Mouse (Mus musculus) forebrain, embryonic 14.5 days (tissue): ENCODE measurements at regions not wholly inside any gene's neighbourhood (a gene's known extent, or its start where the extent isn't known, plus 50 kb on each side); places are given as distances from the start of the nearest gene placed in this dataset.

Source experiments
- ATAC-seq: fragments of 200-750 bp; cut with Nextera tagmentation; 2 replicates; pipeline ENCODE4 v1.8.0; 2017; ENCODE audit warnings: mild to moderate bottlenecking, moderate library complexity
- DNase-seq: peaks from one replicate; pipeline ENCODE4 v3.0.0-alpha.2; 2015; ENCODE audit warnings: low spot score
- H3K27ac ChIP-seq: fragments of 300-500 bp; sonication (generic); 2 replicates; pipeline ENCODE4 v1.5.1; 2014; ENCODE audit warnings: low read depth, mild to moderate bottlenecking, control low read depth, low read length, moderate library complexity
- H3K27me3 ChIP-seq: fragments of 300-500 bp; sonication (generic); replicated peaks from 2 replicates; pipeline ENCODE4 v1.6.1; 2014; ENCODE audit warnings: low read length, control low read depth, mixed read lengths; ENCODE audit not compliant: control insufficient read depth, insufficient read depth
- H3K36me3 ChIP-seq: fragments of 300-500 bp; sonication (generic); 2 replicates; pipeline ENCODE4 v1.6.1; 2014; ENCODE audit warnings: low read length, control low read depth; ENCODE audit not compliant: control insufficient read depth, insufficient read depth
- H3K4me1 ChIP-seq: fragments of 300-500 bp; sonication (generic); 2 replicates; pipeline ENCODE4 v1.6.1; 2014; ENCODE audit warnings: antibody characterized with exemption, low read length, control low read depth; ENCODE audit not compliant: control insufficient read depth, insufficient read depth
- H3K4me2 ChIP-seq: fragments of 300-500 bp; sonication (generic); 2 replicates; pipeline ENCODE4 v1.6.1; 2014; ENCODE audit warnings: mild to moderate bottlenecking, control low read depth, low read length
- H3K4me3 ChIP-seq: fragments of 300-500 bp; sonication (generic); 2 replicates; pipeline ENCODE4 v1.5.1; 2014; ENCODE audit warnings: low read depth, low read length, control low read depth
- H3K9ac ChIP-seq: fragments of 300-500 bp; sonication (generic); 2 replicates; pipeline ENCODE4 v1.6.1; 2014; ENCODE audit warnings: mild to moderate bottlenecking, low read length, control low read depth, moderate library complexity
- H3K9me3 ChIP-seq: fragments of 300-500 bp; sonication (generic); replicated peaks from 2 replicates; pipeline ENCODE4 v1.6.1; 2016; ENCODE audit warnings: low read length, control low read depth, mixed read lengths; ENCODE audit not compliant: control insufficient read depth
- WGBS: fragments of 180-500 bp; shearing (Covaris S2); extraction: QIAGEN DNeasy Blood & Tissue Kit; methylation state at CpG from one replicate; pipeline ENCODE4 v1.1.7; 2014; 5-methylcytosine and 5-hydroxymethylcytosine counted together

DNA sequence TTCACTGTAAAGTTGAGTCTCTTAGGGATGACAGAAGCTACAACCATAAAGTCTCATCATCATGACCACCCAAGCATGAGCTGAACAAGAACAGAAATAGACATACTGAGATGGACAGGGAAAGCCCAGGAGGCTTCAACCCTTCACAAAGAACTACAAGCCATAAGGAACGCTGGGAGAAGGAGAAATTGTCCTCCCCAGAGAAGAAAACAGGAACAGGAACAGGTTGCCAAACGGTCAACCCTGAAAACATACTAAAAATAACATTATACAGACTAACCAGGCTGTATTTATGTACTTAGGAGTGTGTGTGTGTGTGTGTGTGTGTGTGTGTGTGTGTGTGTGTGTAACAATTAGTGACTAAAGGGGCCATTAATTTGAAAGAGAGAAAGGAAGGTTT is 178.6 kb downstream of the Calcrl start:
- 81% methylated on average over 2 of the region's 2 CpGs for WGBS
- ATAC-seq, result no peak
- H3K9me3 ChIP-seq, result no peaks in the 10 kb centered on the region
- H3K36me3 ChIP-seq, result no peaks in the 10 kb centered on the region
- H3K4me1 ChIP-seq, result no peaks in the 10 kb centered on the region
- H3K4me2 ChIP-seq, result no peak overlapping the region
- H3K27ac ChIP-seq, result no peak overlapping the region
- H3K4me3 ChIP-seq, result no peak overlapping the region
- DNase-seq, result no peak
- H3K9ac ChIP-seq, result no peak overlapping the region
- H3K27me3 ChIP-seq, result no peaks in the 10 kb centered on the region

DNA sequence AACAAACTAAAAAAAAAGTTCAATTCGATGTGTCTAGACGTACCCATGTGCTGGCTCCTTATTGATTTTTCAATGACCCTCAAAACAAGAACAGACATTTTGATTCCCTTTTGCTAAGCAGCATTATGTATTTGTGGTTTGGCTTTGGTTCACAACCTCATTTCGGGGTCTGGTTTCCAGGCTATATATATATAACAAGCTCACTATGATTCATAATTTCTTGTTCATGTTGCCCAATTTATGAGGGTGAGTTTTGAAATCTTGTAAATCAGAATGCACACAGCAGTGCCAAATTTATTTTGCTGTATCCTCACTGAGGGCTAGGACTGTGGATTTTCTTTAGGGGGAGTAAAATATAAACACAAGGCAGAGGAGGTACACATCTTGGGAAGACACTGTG is 177.0 kb downstream of the Calcrl start:
- Histone ChIP-seq H3K36me3 (no peaks in the 10 kb centered on the region), H3K27ac (no peak overlapping the region), H3K27me3 (no peaks in the 10 kb centered on the region), H3K4me1 (no peaks in the 10 kb centered on the region), H3K4me3 (no peak overlapping the region), H3K9ac (no peak overlapping the region), H3K9me3 (no peaks in the 10 kb centered on the region), H3K4me2 (no peak overlapping the region)
- DNase-seq (no peak), ATAC-seq (no peak)
- WGBS, result 93% methylated on average over 3 of the region's 3 CpGs

DNA sequence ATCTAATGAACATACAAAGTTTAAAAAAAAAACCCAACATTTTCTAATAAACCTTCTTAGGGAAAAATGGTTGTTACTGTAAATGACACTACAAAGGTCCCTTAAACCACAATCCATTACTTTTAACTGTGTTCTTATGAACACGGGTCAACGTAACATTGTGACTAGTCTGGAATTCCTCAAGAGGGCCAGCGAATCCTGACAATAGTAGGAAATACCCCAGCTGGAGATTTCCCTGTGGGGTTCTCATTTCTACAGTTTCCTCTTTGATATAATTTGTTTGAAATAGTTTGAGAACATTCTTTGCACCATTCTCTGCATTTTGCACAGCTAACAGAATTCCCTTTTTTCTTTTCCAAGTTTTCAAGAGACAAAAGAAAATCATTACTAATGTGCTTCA is 175.3 kb downstream of the Calcrl start:
- Histone ChIP-seq H3K9ac (no peak overlapping the region), H3K4me1 (no peaks in the 10 kb centered on the region), H3K4me3 (no peak overlapping the region), H3K9me3 (no peaks in the 10 kb centered on the region), H3K27ac (no peak overlapping the region), H3K27me3 (no peaks in the 10 kb centered on the region), H3K36me3 (no peaks in the 10 kb centered on the region), H3K4me2 (no peak overlapping the region)
- ATAC-seq (no peak), DNase-seq (no peak)
- 70% methylated on average over 3 of the region's 3 CpGs for WGBS

DNA sequence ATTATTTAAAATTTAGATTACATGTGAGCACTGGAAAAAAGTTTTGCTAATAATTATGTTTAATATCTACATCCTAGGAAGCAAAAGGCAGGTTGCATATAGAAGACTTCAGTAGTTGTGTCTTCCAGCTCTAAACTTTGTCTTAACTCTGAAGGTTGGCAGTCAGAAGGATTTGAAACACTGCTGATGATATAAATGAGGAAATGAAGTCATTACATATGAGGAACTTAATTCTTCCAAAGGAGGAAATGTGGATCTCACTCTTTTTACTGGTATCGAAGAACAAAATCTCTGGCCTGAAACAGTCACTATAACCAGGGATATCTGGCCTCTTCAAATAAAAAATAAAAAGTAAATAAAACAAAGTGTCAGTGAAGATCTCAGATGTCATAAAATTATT is 173.1 kb downstream of the Calcrl start:
- DNase-seq (no peak), ATAC-seq (no peak)
- H3K4me2 ChIP-seq, result no peak overlapping the region
- H3K9ac ChIP-seq, result no peak overlapping the region
- no peaks in the 10 kb centered on the region for H3K36me3 ChIP-seq
- H3K27me3 ChIP-seq, result no peaks in the 10 kb centered on the region
- WGBS, result 98% methylated on average over 1 of the region's 1 CpGs
- H3K4me1 ChIP-seq, result no peaks in the 10 kb centered on the region
- H3K9me3 ChIP-seq, result no peaks in the 10 kb centered on the region
- H3K4me3 ChIP-seq, result no peak overlapping the region
- H3K27ac ChIP-seq, result no peak overlapping the region

DNA sequence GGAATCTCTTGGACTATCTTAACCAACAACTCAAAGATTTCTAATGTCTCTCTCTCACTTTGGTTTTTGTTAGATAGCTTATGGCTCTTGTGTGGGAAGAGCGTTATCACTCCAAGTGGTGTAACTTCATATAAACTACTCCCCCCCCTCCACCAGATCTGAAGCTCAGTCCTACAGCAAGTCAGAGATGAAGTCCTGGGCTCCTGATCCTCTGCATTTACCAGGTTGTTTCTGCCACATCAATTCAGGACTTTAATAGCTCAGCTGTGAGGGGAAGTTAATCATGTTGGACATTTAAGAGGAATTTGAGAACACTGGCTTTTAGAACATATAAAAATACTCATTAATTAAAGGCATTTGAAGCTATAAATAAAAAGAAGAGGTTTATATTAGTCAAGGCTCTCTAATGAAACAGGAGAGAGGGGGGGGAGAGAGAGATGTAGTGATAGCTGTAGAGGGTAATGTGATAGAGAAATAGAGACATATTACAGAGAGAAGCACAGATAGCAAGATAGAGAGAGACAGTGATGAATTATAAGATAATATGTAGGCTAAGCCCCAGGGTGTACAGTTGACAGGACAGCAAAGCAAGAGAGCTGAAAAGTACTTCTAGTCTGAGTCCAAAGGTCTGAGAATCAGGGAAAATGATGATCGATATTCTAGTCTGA is 166.7 kb downstream of the Calcrl start:
- no peak for ATAC-seq
- no peak overlapping the region for H3K27ac ChIP-seq
- 92% methylated on average over 2 of the region's 2 CpGs for WGBS
- no peaks in the 10 kb centered on the region for H3K9me3 ChIP-seq
- H3K9ac ChIP-seq, result no peak overlapping the region
- no peaks in the 10 kb centered on the region for H3K27me3 ChIP-seq
- no peaks in the 10 kb centered on the region for H3K36me3 ChIP-seq
- no peak overlapping the region for H3K4me2 ChIP-seq
- DNase-seq, result no peak
- H3K4me1 ChIP-seq, result no peaks in the 10 kb centered on the region
- H3K4me3 ChIP-seq, result no peak overlapping the region

DNA sequence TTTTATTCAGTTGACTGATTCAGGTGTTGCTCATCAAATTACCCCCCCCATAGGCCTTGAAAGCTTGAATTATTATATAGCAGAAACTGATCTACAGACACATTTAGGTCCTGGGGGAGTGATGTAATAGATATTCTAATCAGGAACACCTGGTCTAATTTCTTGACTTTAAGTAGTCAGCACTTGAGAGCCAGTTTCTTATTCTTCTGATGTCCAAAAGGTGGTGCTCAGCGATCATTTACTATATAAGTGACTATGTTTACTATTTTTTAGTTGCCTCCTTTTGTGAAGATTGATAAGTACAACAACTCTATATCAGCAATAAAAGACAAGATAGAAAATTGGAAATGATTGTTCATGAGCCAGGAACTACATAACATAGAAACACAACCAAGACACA is 166.0 kb downstream of the Calcrl start:
- no peaks in the 10 kb centered on the region for H3K36me3 ChIP-seq
- H3K9me3 ChIP-seq, result no peaks in the 10 kb centered on the region
- H3K4me2 ChIP-seq, result no peak overlapping the region
- no peak overlapping the region for H3K9ac ChIP-seq
- no peaks in the 10 kb centered on the region for H3K4me1 ChIP-seq
- ATAC-seq (no peak), DNase-seq (no peak)
- H3K27me3 ChIP-seq, result no peaks in the 10 kb centered on the region
- no peak overlapping the region for H3K27ac ChIP-seq
- no peak overlapping the region for H3K4me3 ChIP-seq
- 88% methylated on average over 1 of the region's 1 CpGs for WGBS

DNA sequence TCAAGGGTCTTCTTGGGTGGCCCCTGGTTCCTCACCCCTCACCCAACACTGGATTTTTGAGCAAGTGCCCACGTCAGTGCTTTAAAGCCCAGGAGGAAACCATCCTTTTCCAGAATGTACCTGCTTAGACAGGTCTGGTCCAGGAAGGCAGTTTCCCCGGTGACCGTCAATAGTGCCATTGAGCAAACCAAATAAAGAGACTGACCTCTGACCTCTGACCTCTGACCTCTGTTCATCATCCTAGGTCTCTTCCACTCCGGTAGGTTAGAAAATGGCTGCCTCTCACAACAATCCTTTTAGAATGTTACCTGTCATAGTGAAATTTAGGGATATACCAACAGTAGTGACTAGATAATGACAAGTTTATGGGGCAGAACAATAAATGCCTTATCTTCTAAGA is 164.5 kb downstream of the Calcrl start:
- 60% methylated on average over 4 of the region's 4 CpGs for WGBS
- Histone ChIP-seq H3K4me1 (no peaks in the 10 kb centered on the region), H3K36me3 (no peaks in the 10 kb centered on the region), H3K9me3 (no peaks in the 10 kb centered on the region), H3K4me3 (no peak overlapping the region), H3K4me2 (no peak overlapping the region), H3K27me3 (no peaks in the 10 kb centered on the region), H3K9ac (no peak overlapping the region), H3K27ac (no peak overlapping the region)
- DNase-seq, result no peak
- no peak for ATAC-seq

DNA sequence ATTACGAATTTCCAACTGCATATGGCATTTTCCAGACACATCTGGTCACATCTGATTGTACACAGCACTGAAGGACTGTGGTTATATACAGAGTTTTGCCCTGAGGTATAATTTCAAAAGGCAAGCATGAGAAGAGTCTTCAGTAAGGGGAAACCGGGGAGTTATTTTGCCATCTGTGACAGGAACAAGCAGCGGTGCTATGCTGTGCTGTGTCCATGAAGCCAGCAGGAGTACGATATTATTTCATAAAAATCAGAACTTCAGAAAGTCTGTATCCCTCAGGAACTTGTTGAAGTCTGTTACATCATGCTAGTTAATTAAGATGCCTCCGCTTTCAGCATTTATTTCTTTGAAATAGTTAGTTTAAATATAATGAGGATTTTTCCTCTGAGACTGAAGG is 163.7 kb downstream of the Calcrl start:
- Histone ChIP-seq H3K27ac (no peak overlapping the region), H3K4me3 (no peak overlapping the region), H3K36me3 (no peaks in the 10 kb centered on the region), H3K27me3 (no peaks in the 10 kb centered on the region), H3K9me3 (no peaks in the 10 kb centered on the region), H3K9ac (no peak overlapping the region), H3K4me1 (no peaks in the 10 kb centered on the region), H3K4me2 (no peak overlapping the region)
- DNase-seq (no peak), ATAC-seq (no peak)
- 93% methylated on average over 5 of the region's 5 CpGs for WGBS

DNA sequence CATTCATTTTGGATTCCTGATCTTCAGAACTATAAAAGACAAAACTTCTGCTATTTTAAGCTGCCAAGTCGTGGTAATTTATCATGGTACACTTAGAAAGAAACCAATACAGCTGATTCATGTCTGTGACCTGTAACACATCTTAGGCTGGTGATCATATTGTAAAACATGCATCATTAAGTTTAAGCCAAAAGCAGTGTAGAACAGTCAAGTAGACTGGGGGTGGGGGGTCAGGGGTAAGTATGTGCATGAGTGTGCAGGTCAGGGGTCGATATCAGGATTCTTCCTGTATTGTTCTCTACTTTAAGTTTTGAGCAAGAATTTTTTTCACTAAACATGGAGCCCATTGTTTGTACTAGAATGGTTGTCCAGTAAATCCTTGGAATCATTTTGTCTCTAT is 160.7 kb downstream of the Calcrl start:
- H3K4me3 ChIP-seq, result no peak overlapping the region
- no peaks in the 10 kb centered on the region for H3K36me3 ChIP-seq
- no peaks in the 10 kb centered on the region for H3K4me1 ChIP-seq
- 66% methylated on average over 2 of the region's 2 CpGs for WGBS
- no peak overlapping the region for H3K27ac ChIP-seq
- no peak overlapping the region for H3K9ac ChIP-seq
- H3K27me3 ChIP-seq, result no peaks in the 10 kb centered on the region
- H3K9me3 ChIP-seq, result no peaks in the 10 kb centered on the region
- ATAC-seq (no peak), DNase-seq (no peak)
- no peak overlapping the region for H3K4me2 ChIP-seq
